Mouse (Mus musculus): ENCODE results near the gene Gm10037.

DNA sequence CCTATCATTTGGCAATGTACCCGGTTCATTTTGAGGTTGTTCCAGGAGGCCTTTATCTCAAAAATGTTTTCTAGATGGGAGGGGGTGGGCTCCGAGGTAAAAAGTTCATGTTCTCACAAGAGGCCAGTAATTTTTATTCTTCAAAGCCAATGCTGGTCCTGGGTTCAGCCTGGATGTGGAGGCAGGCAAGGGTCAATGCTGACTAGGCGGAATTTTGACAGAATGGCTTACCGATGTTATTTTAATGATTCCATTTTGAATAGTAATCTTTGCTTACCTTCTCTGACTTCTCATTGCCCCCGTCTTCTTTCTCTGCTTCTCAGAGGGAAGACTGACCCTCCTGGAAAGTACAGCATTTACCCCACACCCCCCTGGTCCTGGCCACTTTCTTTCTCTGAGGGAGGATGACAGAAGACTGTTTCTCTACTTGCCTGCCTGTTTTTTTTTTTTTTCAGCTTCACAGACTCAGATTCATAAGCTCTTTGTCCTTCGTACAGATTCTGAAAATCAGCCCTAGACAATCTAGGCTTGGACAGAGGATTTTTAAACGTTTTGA is 45.9 kb downstream of the Gm10037 start:
- no peak for TF ChIP-seq POLR2A (IDR thresholded peaks at IDR 0.05; ENCODE audit: insufficient read depth, low read depth, low read length)
- TF ChIP-seq CTCF (IDR thresholded peaks at IDR 0.05; ENCODE audit: insufficient read depth, low read depth, low read length), result no peak

All from olfactory bulb, adult 2 months (tissue).